Mouse (Mus musculus) left cerebral cortex, postnatal 4 days (tissue): ENCODE data around the gene Cplane1. TPM values are rescaled to one million over a fixed set of nuclear protein-coding genes. Genes with fewer than 3 reads are reported as not detected.
"Not testable (repeated sequence)": the region's sequence is repeated elsewhere in the genome, so short reads cannot be mapped to it uniquely, and the experiment has no call there.

ENCODE experiments used
- DNase-seq: peaks from one replicate; pipeline ENCODE4 v3.0.0-alpha.2; 2022
- intact Hi-C: fragments of 180-260 bp; cut with DNase I; formaldehyde crosslinking; loops from one replicate; pipeline ENCODE4 v1.15.1; 2025
- total RNA-seq, 2 experiments: library from RNA; stranded (reverse); gene quantifications; 2 replicates each; pipeline ENCODE4 v1.2.3; 2021

The Cplane1 gene
- 10 to 100 TPM; 47.7 to 48.9 TPM for total RNA-seq

DNA sequence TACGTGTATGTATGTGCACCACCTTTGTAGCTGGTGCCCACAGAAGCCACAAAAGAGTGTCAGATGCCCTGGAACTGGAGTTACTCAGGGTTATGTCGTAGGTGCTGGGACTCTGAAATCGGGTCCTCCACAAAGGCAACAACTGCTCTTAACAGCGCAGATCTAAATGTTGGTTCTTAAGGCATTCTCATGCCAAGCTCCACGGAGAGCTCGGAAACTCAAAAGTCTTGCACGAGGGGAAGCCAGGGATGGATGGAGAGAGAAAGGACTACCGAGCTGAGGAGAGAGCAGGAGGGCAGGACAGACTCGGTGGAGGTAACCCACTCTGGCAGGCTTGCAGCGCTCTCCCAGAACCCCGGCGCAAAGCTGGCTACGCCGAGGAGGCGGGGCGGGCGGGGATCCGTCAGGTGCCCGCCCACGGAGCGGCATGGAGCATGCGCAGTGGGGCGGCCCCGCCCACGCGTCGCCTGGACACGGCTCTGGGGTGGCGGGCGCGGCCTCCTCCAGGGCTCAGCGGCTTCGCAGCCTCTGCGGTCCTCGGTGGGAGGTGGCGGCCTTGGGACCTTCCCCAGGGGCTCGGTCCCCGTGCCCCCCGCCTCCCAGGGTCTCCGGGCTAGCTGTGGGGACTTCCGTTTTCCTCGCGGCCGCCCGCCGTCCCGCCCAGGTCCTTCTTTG is at the start of gene Cplane1:
Gene Cplane1 (plus strand): TSS at position 516 of the 675 bp plus-strand sequence.
- DNase-seq = peak; percentile 95
- intact Hi-C loops = no loop called here

DNA sequence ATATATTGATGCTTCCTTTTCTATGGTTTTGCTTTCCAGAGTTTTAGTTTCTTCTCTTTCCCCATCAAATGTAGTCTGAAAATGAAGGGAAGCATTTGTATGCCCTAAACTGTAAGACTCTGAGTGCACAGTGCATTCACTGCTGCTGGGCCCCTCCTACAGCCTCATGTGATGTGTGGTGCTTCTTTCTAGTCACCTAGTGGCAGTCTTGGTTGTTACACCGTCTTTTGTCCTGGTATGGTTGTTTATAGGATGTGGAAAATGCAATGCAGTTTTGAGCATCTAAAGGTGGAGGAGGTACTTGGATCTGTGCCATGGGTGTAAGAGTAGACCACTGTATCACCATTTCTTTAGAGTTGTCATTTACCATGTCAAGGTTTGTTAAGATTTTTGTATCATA is 39.6 kb upstream of the Cplane1 start:
- intact Hi-C loops = no loop called here
- DNase-seq = no peak

DNA sequence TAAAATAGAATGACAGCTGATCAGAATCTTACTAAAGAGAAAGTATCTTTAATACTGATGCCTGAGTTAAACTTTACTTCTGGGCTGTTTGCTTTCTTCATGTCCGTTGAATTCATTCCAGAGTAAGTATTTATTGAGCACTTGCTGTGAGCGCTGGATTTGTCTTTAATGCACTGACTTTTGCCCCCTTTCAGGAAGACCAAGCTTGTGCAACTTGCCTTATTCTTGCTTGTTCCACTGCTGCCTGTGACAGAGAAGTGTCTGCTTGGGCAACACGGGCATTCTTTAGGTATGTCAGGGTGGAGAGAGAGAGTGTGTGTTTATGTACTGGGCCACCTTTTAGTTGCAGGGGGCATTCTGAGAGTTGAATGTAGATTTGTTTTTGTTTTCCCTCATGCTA is 37.6 kb upstream of the Cplane1 start:
- intact Hi-C loops = loop anchor here (10.0 kb wide), 2 partner anchors 64 to 174 kb away; no protein-coding TSS in a partner anchor
- DNase-seq = no peak

DNA sequence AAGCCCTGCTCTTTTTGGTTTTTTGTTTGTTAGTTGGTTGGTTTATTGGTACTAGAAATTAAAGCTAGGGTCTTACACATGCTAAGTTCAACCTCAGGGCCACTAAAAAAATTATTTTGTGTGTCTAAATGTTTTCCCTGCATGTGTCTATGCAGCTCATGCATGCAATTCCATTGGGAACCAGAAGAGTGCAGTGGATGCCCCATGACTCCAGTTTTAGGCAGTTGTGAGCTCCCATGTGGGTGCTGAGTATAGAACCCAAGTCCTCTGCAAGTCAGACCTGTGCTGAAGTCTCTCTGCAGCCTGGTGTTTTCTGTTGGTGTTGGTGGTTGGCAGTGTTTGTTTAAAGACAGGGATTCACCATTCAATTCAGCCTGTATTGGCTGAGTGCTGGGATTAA is 37.1 kb upstream of the Cplane1 start:
- intact Hi-C loops = loop anchor here (10.0 kb wide), 2 partner anchors 63 to 173 kb away; no protein-coding TSS in a partner anchor
- no peak for DNase-seq

DNA sequence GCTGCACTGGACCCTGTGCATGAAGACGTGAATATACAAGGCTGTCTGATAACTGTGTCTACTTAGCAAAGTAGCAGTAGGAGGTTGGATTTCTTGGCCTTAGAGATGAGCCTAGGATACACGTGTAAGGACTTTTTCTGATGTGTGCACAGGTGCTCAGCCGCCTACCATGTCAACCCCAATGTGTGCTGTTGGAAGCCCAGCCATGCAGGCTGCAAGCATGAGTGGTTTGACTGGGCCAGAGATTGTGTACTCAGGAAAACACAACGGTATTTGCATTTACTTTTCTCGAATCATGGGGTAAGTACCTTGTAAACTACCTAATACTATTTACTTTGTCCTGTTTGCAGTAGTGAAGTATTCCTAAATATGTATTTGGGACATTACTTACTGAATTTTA is 33.3 kb upstream of the Cplane1 start:
- intact Hi-C loops = loop anchor here (10.0 kb wide), 2 partner anchors 59 to 169 kb away; no protein-coding TSS in a partner anchor

DNA sequence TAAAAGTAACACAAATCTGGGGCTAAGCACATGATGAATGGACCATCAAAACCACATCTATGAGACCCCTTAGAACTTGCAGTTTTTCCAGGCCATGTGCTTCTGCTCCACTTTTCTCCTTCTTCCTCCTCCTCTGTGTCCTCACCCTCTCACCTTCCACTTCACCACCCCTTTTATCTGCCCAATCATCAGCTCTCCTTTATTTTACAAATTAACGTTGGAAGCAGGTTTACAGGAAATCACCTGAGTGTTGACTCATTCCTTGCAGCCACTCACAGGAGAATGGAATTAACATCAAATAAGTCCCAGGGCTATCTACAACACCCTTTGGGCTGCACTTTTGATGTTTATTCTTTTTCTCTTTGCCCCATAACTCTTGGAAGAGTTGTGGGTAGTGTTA is 7.1 kb upstream of the Cplane1 start:
- no peak for DNase-seq
- intact Hi-C loops = no loop called here

More for the DNA sequence above, 33.3 kb upstream of the Cplane1 start:
- no peak for DNase-seq

DNA sequence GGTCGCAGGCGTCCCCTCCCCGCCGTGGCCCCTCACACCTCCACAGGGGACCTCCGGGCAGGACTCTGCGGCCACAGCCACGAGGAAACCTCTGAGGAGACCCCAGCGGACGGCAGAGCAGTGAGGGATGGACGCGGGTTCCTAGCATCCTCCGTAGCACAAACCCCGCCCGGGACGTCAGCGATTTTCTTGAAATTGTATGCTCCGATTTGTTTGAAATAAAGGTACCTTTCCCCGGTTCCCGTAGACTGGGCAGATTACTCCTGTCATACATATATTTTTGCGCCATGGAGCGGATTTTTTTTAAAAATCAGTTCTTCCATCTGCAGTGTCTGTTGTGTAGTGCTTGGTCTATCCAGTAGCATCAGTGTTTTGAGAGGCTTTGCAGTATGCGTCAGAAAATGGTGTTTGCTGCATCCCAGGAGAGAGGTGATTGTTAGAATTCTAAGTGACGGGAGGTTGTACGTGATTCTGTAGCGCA is 400 bp downstream of the Cplane1 start:
- intact Hi-C loops = no loop called here

DNA sequence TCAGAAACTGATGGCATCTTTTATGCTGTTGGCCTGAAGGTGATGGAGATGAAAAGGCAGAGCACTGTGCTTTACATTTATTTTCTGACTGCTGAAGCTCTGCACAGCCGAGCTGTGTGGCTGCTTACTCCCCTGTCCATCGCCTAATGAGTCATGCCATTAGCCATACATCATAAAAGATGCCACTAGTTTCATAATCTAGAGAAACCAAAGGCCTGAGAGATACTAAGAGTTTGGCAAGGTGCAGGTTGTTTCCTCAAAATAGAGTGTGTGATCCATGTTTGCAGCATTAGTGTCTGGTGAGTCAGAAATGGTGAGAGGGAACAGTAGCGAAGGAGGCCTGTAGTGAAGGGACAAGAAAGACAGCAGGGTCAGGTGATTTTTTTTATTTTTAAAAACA is 20.7 kb downstream of the Cplane1 start:
- intact Hi-C loops = no loop called here

More for the DNA sequence above, 400 bp downstream of the Cplane1 start:
- DNase-seq = no peak

DNA sequence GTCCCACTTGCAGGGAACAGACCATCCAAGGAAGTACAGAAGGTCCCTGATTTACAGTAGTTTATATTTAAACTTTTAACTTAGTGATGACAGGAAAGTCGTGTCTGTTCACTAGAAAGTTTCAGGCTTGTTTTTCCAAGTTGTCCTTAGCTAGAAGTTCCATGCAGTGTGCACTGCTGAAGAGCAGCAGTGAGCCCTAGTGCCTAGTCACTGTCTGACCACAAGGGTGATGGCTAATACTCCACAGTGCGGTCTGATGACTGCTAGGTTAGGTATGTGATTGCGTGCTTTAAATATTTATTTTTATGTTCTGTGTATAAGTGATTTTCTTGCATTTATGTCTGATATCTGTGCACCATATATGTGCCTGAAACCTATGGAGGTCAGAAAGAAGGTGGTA is 21.5 kb downstream of the Cplane1 start:
- no peak for DNase-seq
- intact Hi-C loops = loop anchor here (10.0 kb wide), 1 partner anchor 56 kb away; no protein-coding TSS in a partner anchor

More for the DNA sequence above, 20.7 kb downstream of the Cplane1 start:
- no peak for DNase-seq

DNA sequence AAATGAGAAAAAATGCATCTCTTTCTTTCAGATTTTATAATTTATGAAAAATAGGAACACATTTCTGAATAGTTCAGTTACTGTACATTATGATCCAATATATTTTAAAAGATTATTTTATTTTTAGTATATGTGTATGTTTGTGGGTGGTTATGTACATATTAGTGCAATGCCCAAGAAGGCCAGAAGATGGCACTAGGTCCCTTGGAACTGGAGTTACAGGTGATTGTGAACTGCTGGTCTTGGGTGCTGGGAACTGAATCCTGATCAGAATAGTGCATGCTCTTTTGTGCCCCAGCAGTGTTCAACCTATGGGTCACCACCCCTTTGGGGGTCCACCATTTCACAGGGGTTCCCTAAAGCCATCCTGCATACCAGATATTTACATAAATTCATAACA is 31.4 kb downstream of the Cplane1 start:
- intact Hi-C loops = no loop called here
- no peak for DNase-seq

DNA sequence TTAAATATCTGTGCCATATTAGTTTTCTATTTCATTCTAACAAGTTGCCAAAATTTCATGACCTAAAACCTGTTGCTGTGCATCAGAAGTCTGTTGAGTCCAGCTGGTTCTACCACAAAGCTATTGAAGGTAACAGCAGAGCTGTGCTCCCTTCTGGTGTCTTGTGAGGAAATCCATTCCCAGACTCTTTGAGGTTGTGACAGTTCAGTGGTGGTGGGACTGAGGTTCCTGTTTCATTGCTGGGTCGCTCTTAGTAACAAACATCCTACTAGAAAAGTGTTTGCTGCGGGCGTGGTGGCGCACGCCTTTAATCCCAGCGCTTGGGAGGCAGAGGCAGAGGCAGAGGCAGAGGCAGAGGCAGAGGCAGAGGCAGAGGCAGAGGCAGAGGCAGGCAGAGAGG is 39.5 kb downstream of the Cplane1 start:
- DNase-seq = no peak
- intact Hi-C loops = no loop called here

DNA sequence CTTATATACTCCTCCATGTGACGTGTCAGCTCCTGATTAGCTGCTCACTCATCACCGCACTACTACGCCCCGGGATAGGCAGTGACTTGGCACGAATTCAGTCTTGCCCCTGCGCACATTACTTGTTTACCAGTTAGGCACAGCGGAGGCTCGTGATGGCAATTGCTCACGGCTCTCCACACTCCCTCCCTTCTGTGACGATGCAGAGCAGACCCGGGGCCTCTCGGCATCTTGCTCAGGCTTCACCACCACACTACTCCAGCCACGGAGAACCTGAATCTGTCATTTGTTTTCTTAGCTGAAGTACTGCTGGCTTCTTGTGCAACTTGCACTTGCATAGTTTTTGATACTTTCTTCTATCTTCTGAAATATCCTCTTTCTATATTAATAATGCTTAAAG is 45.9 kb downstream of the Cplane1 start:
- intact Hi-C loops = no loop called here

DNA sequence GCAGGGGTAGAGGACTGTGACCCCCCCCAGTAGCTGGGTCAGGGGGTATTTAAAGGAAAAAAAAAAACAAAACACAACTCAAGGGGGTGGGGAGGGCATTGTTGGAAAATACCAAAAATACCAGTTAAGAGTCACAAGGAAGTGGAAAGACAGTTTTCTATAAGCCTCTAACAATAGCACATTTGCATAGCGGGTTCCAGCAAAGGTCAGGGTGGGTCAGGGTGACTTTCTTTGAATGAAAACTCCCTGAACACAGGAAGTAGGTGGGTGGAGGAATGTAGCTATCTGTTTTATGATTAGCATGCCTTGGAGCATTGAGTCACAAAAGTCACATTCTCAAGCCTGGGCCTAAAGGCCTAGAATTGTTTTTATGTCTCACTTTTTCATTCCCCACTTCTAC is 65.3 kb downstream of the Cplane1 start:
- DNase-seq = not testable (repeated sequence)
- intact Hi-C loops = loop anchor here (10.0 kb wide), 1 partner anchor 79 kb away; no protein-coding TSS in a partner anchor

More for the DNA sequence above, 45.9 kb downstream of the Cplane1 start:
- DNase-seq = no peak

DNA sequence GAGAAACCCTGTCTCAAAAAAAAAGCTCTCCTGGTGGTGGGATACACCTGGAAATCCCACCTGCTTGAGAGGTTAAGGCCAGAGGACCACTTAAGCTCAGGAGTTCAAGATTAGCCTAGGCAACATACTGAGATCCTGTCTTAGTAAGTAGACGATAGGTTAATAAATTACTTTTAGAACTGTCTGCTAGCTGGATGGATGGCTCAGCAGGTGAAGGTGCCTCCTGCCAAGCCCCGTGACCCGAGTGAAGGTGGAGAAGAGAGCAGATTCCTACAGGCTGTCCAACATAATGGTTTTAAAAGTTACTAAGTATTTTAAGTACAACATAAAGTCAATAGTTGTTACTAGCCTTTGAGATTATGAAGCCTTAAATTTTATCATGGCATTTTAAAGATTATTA is 97.0 kb downstream of the Cplane1 start:
- intact Hi-C loops = no loop called here
- DNase-seq = no peak

DNA sequence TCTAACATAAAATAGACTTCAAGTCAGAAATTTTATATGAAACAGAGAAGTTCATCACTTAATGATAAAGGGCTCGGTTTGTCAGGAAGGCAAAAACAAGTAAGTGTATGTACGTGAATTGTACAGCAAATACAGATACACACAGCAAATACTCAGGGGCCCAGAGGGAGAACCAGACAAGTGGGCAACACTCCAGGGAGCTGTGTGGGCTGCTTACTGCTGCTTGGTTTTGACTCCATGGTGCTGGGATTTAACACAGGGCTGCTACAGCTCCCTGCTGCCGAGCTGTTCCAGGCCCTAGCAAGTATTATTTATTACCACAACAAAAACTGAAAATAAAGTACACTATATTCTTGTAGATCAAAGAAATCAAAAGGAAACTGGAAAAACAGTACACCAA is 98.3 kb downstream of the Cplane1 start:
- DNase-seq = no peak
- intact Hi-C loops = no loop called here

DNA sequence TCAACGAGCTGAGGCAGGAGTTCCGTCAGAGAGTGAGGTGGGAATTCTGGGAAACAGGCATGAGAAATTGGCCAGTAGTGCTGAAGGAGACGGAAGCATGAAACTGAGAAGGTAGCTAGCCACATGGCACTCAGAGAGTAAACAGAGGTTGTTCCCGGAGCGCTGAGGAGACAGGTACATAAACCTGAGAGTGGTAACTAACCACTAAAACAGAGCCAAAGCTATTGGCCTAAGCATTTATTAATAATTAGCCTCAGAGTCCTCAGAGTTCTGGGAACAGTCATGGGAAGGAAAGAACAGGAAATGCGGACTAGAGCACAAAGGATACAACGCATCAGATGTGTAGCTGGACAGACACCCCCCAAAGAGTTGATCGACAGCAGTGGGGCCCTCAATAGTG is 99.3 kb downstream of the Cplane1 start:
- intact Hi-C loops = no loop called here
- no peak for DNase-seq

DNA sequence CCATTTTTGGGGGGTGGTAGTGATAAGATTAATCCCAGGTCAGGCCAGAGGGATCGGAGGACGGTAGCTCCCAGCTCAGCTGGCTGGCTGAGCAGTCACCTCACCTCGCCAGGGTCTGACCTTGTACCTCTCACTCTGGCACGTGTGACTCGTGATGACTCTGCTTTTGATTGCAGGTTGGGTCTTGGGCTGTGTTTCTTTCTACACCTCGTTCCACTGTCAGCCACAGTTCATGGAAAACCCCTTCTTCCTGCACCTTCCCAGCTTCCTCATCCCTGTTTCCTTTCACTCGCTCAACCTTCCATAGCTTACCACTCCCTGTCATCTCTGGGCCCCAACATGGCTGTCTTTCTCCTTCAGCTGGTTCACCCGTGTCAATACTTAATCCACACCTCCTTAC is 103.0 kb downstream of the Cplane1 start:
- intact Hi-C loops = no loop called here
- DNase-seq = no peak

DNA sequence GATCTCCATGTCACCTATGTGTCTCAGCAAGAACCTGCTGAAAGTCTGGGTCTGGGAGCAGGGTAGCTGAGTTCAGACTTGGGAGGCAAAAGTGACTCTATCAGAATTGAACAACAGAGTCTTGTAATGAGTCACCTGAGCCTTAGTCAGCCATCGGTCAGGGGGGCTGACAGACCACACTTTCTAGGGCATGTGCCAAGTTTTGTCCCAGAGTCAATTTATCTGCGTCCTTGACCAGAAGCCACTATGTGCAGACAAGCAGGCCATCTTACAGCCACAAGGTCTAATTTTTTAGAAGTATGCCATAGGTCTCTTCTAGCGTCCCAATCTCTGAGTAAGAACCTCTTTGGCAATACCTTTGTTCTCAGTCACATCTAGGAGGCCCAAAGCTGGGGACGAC is 109.0 kb downstream of the Cplane1 start:
- intact Hi-C loops, DNase-seq: not testable (repeated sequence)

DNA sequence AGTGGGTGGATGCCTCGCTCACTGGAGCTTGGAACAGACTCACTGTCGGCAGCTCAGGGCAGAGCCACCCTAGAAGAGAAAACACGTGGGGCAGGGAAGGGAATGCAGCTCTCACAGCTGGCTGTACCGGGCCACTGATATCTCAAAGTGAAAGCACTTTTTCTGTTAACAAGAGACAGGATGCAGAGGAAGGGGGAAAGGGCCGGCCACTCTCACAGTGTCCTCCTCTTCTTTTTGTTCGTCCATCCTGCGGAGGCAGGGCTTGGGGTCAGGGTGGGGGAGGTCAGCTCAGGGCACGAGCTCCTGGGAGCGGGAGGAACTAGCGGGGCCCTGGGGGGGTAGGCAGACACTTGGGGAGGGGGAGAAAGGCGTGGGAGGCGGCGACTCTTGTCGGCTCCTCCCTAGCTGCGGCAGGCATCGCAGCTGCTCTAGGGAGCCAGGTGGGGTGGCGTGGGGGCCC is 110.4 kb downstream of the Cplane1 start:
- DNase-seq = peak; percentile 7

DNA sequence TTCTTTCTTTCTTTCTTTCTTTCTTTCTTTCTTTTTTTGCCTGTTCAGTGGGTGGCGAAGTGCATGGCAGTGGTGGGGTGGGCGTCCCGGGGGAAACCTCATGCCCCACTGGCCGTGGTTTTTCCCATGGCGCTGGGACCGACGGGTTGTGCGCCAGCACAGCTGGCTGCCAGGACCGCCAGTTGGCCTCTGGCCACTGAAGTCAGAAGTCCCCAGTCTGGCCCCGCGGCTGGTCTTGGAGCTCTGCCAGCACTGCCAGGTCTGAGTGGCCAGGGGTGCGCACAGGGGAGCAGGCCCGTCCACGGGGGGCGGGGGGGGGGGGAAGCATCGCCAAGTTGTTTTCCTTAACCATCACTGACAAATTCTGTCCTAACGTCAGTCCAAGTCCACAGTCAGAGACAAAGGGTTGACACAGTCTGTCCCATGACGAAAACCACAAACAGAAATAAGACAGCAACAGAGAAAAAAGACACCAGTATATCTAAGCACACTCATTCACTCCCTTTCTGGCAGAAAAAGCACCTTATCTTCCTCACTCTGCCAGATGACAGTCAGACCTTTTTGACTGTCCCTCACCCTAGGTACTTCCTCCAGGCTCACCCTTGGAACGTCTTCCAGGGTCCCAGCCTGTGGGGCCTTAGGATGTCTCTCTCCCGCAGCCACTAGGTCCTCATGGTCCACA is 111.2 kb downstream of the Cplane1 start:
- intact Hi-C loops = no loop called here
- DNase-seq = peak; percentile 72

More for the DNA sequence above, 110.4 kb downstream of the Cplane1 start:
- intact Hi-C loops = no loop called here

DNA sequence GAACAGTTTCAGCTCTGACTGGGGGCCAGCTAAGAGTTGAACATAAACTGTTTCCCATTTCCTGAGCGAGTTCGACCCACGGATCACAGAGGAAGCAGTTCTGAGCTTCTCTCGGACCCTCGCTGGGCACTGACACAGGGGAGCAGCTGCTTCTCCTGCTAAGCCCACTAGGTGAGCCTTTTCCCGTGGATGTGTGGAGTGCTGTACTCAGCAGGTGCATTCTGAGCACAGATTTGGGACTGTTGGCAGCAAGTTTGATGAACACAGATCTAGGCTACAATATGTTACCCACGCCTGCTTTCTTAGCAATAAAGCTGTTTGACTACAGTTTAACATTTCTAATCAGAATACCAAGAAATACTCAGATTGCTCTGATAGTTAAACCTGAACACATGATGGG is 112.8 kb downstream of the Cplane1 start:
- no peak for DNase-seq
- intact Hi-C loops = no loop called here

DNA sequence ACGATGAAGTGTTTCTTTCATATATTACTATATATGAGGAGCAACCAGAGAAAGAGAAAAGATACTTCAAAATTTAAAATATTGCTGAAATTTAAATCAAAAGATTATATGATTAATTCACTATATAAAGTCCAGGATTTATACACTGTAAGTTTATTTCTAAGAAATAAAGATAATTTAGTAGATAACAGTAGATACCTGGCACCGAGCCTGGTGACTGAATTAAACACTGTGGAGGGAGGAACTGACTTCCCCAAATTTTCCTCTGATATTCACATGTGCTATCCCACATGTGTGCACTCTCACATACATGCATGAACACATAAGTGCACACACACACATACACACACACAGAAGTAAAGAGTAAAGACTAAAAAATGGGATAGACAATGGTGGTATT is 113.2 kb downstream of the Cplane1 start:
- intact Hi-C loops = no loop called here

More for the DNA sequence above, 113.2 kb downstream of the Cplane1 start:
- DNase-seq = no peak
